Mouse (Mus musculus) fibroblast of lung, adult 2 months (primary cell): ENCODE data around the gene Tmem204.

Experiments
- DNase-seq: peaks from one replicate; pipeline ENCODE4 v3.0.0-alpha.2; 2011; ENCODE audit warnings: low read depth

The Tmem204 gene

DNA sequence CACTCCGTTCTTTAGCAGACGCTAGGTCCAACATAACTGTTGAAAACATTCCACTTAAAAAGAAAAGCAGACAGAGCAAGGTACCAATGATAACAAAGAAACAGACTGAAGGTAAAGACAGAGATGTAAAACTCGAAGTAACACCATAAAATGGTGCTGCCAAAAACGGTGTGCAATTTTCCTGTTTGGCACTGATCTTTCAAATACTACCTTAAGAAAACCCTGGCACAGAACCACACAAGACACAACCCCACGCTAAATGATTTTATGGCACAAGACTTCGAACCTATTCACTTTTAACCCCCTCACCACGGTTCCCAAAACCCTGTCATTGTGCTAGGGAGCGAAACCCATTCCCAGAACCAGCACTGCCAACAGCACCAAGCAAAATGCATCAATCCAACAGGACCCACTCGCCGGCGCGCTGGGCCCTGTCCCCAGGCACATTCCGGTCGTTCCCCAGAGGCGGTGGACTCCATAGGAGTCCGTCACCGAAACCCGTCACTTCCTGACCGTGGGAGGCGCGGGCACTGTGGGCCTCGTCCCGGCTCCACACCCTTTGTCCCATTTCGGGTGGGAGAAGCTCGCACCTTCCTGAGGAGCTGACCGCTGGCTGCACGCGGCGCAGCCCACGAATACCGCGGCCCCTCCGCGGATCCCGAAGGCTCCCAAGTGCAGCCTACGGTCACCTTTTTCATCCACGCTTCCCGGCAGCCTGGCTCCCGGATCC lies 68.4 kb downstream of the Tmem204 start:
- no peak for DNase-seq

DNA sequence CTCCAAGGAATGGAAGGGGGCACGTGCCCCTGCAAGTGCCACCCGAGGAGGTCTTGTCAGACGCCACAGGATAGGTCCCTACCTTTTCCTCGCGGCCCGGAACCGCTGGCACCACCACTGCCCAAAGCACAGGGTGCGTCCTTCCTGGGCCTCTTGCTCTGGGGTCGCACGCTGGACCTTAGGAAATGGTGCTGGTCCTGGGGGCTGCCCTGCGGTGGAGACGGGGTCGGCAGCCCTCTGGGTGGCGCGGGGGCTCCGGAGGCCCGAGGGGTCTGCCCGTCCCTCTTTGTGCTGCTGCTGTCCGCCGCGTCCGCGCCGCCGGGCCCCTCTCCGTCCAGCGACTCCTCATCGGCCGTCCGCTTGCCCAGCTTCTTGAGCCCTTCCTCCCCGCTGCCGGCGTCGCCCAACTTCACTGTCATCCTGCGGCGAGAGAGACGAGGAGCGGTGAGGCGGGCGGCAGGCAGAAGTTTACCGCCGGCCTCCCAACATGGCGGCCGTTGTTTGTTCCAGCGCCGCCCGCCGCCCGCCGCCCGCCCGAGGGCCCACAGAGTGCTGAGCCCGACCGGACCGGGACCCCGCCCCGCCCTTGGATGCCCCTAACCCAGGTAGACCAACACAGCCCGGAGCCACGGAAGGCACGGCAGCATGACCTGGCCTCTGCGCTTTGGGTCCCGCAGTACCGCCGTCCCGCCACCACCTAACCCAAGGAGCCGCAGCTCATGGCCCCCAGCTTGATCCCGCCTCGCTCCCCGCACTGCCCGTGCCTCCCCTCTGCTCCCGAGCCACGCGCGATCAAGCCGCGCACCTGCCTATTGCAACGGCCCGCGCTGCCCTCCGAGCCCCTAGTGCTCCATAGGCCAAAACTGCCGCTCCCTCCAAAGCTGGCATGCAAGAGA lies 69.5 kb downstream of the Tmem204 start:
- DNase-seq: no peak
